Comparison of ENCODE assay signal across 7 mouse cellular contexts in genomic region chr2:152942898-152943515, GRCm38 (mm10). TPM values are rescaled to one million over a fixed set of nuclear protein-coding genes. Genes with fewer than 3 reads are reported as not detected.
DNase-seq lines count a peak whose midpoint lies in the region; ATAC-seq and TF ChIP-seq lines count a peak whose summit lies in the region.

No protein-coding gene starts in this region.

- peak overlapping the region; percentile 39 for H3K4me3 ChIP-seq in kidney, postnatal 0 days (replicated peaks; ENCODE audit: low read depth, low read length)
- peak overlapping the region; percentile 46 for H3K4me3 ChIP-seq in embryonic facial prominence, embryonic 12.5 days
- H3K4me3 ChIP-seq in hindbrain, embryonic 15.5 days: peak overlapping the region; percentile 45
- peak overlapping the region; percentile 40 for H3K4me3 ChIP-seq in neural tube, embryonic 11.5 days (ENCODE audit: low read depth, low read length)

- no peaks in the 10 kb centered on the region for H3K36me3 ChIP-seq in kidney, postnatal 0 days (ENCODE audit: insufficient read depth, low read length)
- no peaks in the 10 kb centered on the region for H3K36me3 ChIP-seq in embryonic facial prominence, embryonic 12.5 days
- no peaks in the 10 kb centered on the region for H3K36me3 ChIP-seq in hindbrain, embryonic 15.5 days
- no peaks in the 10 kb centered on the region for H3K36me3 ChIP-seq in neural tube, embryonic 11.5 days (ENCODE audit: control insufficient read depth, insufficient read depth, low read length)

- peaks cover 9% of the 10 kb centered on the region; the same call in 1 of the 2 replicates for H3K4me1 ChIP-seq in kidney, postnatal 0 days (replicated peaks; ENCODE audit: insufficient read depth, low read length)
- peaks cover 12% of the 10 kb centered on the region for H3K4me1 ChIP-seq in embryonic facial prominence, embryonic 12.5 days
- H3K4me1 ChIP-seq in hindbrain, embryonic 15.5 days (replicated peaks): peaks cover 25% of the 10 kb centered on the region
- 0 out of 2 replicates have a peak, but pooled peaks cover 2% of the 10 kb centered on the region for H3K4me1 ChIP-seq in neural tube, embryonic 11.5 days (ENCODE audit: control insufficient read depth, insufficient read depth, low read length)

- no peaks in the 10 kb centered on the region for H3K9me3 ChIP-seq in kidney, postnatal 0 days (replicated peaks; ENCODE audit: low read length)
- no peaks in the 10 kb centered on the region for H3K9me3 ChIP-seq in embryonic facial prominence, embryonic 12.5 days
- H3K9me3 ChIP-seq in hindbrain, embryonic 15.5 days: no peaks in the 10 kb centered on the region
- no peaks in the 10 kb centered on the region for H3K9me3 ChIP-seq in neural tube, embryonic 11.5 days (ENCODE audit: control insufficient read depth, low read length)

- H3K4me2 ChIP-seq in kidney, postnatal 0 days (ENCODE audit: low read length): peak overlapping the region; percentile 80
- H3K4me2 ChIP-seq in embryonic facial prominence, embryonic 12.5 days (replicated peaks): peak overlapping the region; percentile 94
- H3K4me2 ChIP-seq in hindbrain, embryonic 15.5 days: peak overlapping the region; percentile 97
- H3K4me2 ChIP-seq in neural tube, embryonic 11.5 days (ENCODE audit: low read depth): peak overlapping the region; percentile 81

- DNase-seq in kidney, postnatal 0 days (ENCODE audit: low spot score): no peak
- no peak for DNase-seq in kidney, postnatal 25 days
- DNase-seq in neural tube, embryonic 11.5 days (ENCODE audit: low spot score): no peak
- no peak for DNase-seq in layer of hippocampus, postnatal 14 days (ENCODE audit: low spot score in 2 of 2)
- no peak for DNase-seq in left cerebral cortex, postnatal 14 days (ENCODE audit: low spot score in 2 of 2)

- no peak overlapping the region for H3K27ac ChIP-seq in kidney, postnatal 0 days
- H3K27ac ChIP-seq in embryonic facial prominence, embryonic 12.5 days: no peak overlapping the region
- H3K27ac ChIP-seq in hindbrain, embryonic 15.5 days (replicated peaks): no peak overlapping the region
- H3K27ac ChIP-seq in neural tube, embryonic 11.5 days (ENCODE audit: low read depth, low read length): no peak overlapping the region

- no peak for ATAC-seq in kidney, postnatal 0 days (replicated peaks; ENCODE audit: low FRiP score, low read depth)
- no peak for ATAC-seq in embryonic facial prominence, embryonic 12.5 days (ENCODE audit: insufficient number of reproducible peaks, insufficient read depth, low FRiP score, low TSS enrichment)
- no peak for ATAC-seq in hindbrain, embryonic 15.5 days (ENCODE audit: low FRiP score, low read depth)
- ATAC-seq in neural tube, embryonic 11.5 days (ENCODE audit: insufficient read depth, low FRiP score, low TSS enrichment): no peak

- no peak for TF ChIP-seq CTCF in kidney, postnatal 0 days (IDR thresholded peaks at IDR 0.05; ENCODE audit: low read depth)

- under 1% methylated on average over 47 of the region's 65 CpGs for WGBS in kidney, postnatal 0 days
- WGBS in embryonic facial prominence, embryonic 12.5 days: under 1% methylated on average over 58 of the region's 65 CpGs
- 1% methylated on average over 60 of the region's 65 CpGs for WGBS in hindbrain, embryonic 15.5 days
- WGBS in neural tube, embryonic 11.5 days: under 1% methylated on average over 61 of the region's 65 CpGs

- H3K9ac ChIP-seq in kidney, postnatal 0 days (ENCODE audit: low read depth, low read length): peak overlapping the region; percentile 38
- H3K9ac ChIP-seq in embryonic facial prominence, embryonic 12.5 days: peak overlapping the region; percentile 51
- H3K9ac ChIP-seq in hindbrain, embryonic 15.5 days: peak overlapping the region; percentile 46
- H3K9ac ChIP-seq in neural tube, embryonic 11.5 days (ENCODE audit: low read length): peak overlapping the region; percentile 29

- intact Hi-C loops in left cerebral cortex, postnatal 14 days (cut with DNase I): no loop called here

- peaks cover 20% of the 10 kb centered on the region for H3K27me3 ChIP-seq in kidney, postnatal 0 days (ENCODE audit: insufficient read depth, low read length)
- H3K27me3 ChIP-seq in embryonic facial prominence, embryonic 12.5 days: peaks cover 78% of the 10 kb centered on the region
- H3K27me3 ChIP-seq in hindbrain, embryonic 15.5 days: peaks cover 60% of the 10 kb centered on the region
- peaks cover 45% of the 10 kb centered on the region for H3K27me3 ChIP-seq in neural tube, embryonic 11.5 days (ENCODE audit: control insufficient read depth, insufficient read depth, low read length)

RNA-seq across cellular contexts. Expression of gene Dusp15, which starts 8.5 kb away (rescaled TPM):
- 6.9 and 8.8 TPM in 2 replicates for polyA plus RNA-seq in kidney, postnatal 0 days (2015; fragmentation: Nextera tagmentation; extraction: Ambion mirVana)
- polyA plus RNA-seq in embryonic facial prominence, embryonic 12.5 days (2016; fragmentation: Nextera tagmentation; extraction: Ambion mirVana): 0.90 and 1.4 TPM in 2 replicates
- polyA plus RNA-seq in hindbrain, embryonic 15.5 days (2015; fragmentation: Nextera tagmentation; extraction: Ambion mirVana): 10.3 and 13.5 TPM in 2 replicates
- polyA plus RNA-seq in neural tube, embryonic 11.5 days (2014; fragmentation: Nextera tagmentation; extraction: Ambion mirVana): 1.4 TPM in 2 replicates
- 10 to 100 TPM; 26.1 to 27.1 TPM for total RNA-seq in layer of hippocampus, postnatal 14 days (2021)
- 10 to 100 TPM; 23.2 to 28.3 TPM for total RNA-seq in left cerebral cortex, postnatal 14 days (2021)

RNA-seq across cellular contexts. Expression of gene Foxs1, which starts 10.0 kb away (rescaled TPM):
- 9.4 and 10.4 TPM in 2 replicates for polyA plus RNA-seq in kidney, postnatal 0 days (2015; fragmentation: Nextera tagmentation; extraction: Ambion mirVana)
- 0.80 and 0.84 TPM in 2 replicates for polyA plus RNA-seq in embryonic facial prominence, embryonic 12.5 days (2016; fragmentation: Nextera tagmentation; extraction: Ambion mirVana)
- polyA plus RNA-seq in hindbrain, embryonic 15.5 days (2015; fragmentation: Nextera tagmentation; extraction: Ambion mirVana): 4.6 and 4.9 TPM in 2 replicates
- polyA plus RNA-seq in neural tube, embryonic 11.5 days (2014; fragmentation: Nextera tagmentation; extraction: Ambion mirVana): 0.46 and 1.2 TPM in 2 replicates
- 1 to 10 TPM; 1.3 to 1.7 TPM for total RNA-seq in layer of hippocampus, postnatal 14 days (2021)
- total RNA-seq in left cerebral cortex, postnatal 14 days (2021): 1 to 10 TPM; 1.2 to 1.7 TPM

RNA-seq across cellular contexts. Expression of gene Ttll9, which starts 19.3 kb away (rescaled TPM):
- 0.64 and 0.75 TPM in 2 replicates for polyA plus RNA-seq in kidney, postnatal 0 days (2015; fragmentation: Nextera tagmentation; extraction: Ambion mirVana)
- polyA plus RNA-seq in embryonic facial prominence, embryonic 12.5 days (2016; fragmentation: Nextera tagmentation; extraction: Ambion mirVana): 0.50 and 0.97 TPM in 2 replicates
- 8.3 and 8.7 TPM in 2 replicates for polyA plus RNA-seq in hindbrain, embryonic 15.5 days (2015; fragmentation: Nextera tagmentation; extraction: Ambion mirVana)
- 1.6 and 1.7 TPM in 2 replicates for polyA plus RNA-seq in neural tube, embryonic 11.5 days (2014; fragmentation: Nextera tagmentation; extraction: Ambion mirVana)
- total RNA-seq in layer of hippocampus, postnatal 14 days (2021): 1 to 10 TPM; 1.7 to 3.0 TPM
- total RNA-seq in left cerebral cortex, postnatal 14 days (2021): 1 to 10 TPM; 3.1 to 3.2 TPM

RNA-seq across cellular contexts. Expression of gene Mylk2, which starts 31.9 kb away (rescaled TPM):
- 0.14 and 0.21 TPM in 2 replicates for polyA plus RNA-seq in kidney, postnatal 0 days (2015; fragmentation: Nextera tagmentation; extraction: Ambion mirVana)
- polyA plus RNA-seq in embryonic facial prominence, embryonic 12.5 days (2016; fragmentation: Nextera tagmentation; extraction: Ambion mirVana): 0.06 TPM in 1 of 2 replicates, not detected in the other
- 0.05 and 0.08 TPM in 2 replicates for polyA plus RNA-seq in hindbrain, embryonic 15.5 days (2015; fragmentation: Nextera tagmentation; extraction: Ambion mirVana)
- not detected in 2 replicates for polyA plus RNA-seq in neural tube, embryonic 11.5 days (2014; fragmentation: Nextera tagmentation; extraction: Ambion mirVana)
- total RNA-seq in layer of hippocampus, postnatal 14 days (2021): under 1 TPM in 1 of 2 experiments, not detected in 1; 0.12 TPM
- total RNA-seq in left cerebral cortex, postnatal 14 days (2021): not detected
